Mouse (Mus musculus) embryo, embryonic 11 days (tissue): Measurements from ENCODE around the gene Slc37a1.

Source experiments
- DNase-seq: peaks from one replicate; pipeline ENCODE4 v3.0.0-alpha.2; 2015

Slc37a1 gene

DNA sequence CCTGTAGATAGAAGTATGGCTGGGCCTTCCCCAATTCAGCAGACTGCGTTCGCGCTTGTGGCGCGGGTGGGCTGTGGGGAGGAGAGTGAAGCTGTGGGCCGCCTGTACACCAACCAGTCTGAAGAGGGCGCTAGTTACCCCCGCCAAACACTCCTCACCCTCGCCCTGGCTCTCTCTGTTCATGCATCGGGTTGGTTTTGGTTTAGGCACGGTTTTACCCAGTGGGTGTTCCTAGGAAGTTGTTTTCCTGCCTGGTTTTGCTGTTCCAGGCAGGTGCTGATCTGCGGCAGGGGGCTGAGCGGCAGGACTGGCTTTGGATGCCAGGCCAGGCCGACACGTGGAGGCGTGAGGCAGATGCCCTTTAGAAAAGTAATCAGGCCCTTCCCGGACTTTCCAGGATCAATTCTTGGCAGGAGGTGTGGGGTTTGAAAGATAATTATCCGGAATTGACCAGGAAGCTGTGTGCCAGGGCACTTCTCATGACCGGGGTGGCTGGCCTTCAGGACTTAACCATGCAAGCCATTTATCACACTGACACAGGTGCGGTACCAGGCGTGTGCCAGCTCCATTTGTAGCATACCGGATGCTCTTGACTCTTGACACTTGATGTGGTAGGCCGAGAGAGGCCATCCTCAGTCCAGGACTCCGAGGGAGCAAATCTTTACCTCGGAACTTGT, 8.8 kb downstream of the Slc37a1 start:
- peak; percentile 63 for DNase-seq

DNA sequence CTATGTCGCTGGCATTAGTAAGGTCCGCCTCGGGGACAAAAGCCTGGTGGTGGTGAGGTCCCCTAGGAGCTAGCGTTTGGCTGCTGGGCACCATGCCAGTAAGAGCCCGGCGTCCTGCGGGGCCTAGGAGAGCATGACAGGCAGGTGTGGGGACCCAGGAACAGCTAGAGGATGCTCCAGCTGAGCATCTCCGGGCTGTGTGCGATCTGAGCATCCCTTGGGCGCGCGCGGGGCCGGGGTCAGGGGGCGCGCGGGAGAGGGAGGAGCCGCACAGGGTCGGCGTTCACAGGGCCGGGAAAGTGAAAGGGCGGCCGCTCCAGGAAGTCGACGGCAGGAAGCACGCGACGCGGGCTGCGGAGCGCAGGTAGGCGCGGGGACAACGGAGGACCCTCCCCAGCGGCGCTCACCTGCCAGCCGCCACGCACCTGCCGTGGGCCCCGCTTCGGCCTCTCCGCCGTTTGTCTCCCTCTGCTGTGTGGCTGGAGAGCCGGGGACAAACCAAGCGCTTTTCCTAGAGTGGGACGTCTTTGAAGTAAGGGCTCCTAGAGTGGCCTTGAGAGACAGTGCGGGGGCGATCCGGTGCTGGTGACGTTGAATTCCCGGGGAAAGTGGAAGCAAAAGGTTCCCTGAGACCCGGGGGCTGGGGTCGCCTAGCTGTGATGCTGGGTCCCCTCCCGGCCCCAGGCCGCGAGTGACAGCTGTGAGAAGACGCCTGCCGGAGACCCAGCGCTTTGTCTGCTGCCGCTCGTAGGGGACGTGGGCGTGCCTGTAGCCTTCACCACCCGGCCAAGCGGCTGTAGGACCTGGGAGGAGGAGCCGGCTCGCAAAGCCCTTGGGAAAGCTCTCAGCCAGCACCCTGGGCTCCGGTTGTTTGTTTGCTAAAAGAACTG, 9.5 kb downstream of the Slc37a1 start:
- DNase-seq = peak; percentile 83

DNA sequence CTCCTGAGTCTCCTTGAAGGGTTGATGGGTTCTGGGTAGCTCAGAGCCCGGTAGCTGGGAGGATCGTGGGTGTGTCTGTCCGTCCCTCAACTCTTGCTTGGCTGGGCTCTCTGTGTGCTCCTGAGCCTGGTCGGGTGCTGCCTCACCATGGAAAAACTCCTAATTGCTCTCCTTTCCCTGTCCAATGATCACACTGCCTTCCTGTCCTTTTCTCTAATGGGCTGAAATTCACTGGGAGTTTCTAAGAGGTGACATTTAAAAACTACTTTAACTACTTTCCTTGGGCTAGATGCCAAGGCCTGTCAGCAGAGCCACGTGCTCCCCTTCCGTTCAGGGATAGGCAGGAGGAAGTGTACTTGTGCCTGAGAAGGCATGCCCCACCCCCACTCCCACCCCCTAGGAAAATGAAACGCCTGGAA, 10.9 kb downstream of the Slc37a1 start:
- DNase-seq = no peak

DNA sequence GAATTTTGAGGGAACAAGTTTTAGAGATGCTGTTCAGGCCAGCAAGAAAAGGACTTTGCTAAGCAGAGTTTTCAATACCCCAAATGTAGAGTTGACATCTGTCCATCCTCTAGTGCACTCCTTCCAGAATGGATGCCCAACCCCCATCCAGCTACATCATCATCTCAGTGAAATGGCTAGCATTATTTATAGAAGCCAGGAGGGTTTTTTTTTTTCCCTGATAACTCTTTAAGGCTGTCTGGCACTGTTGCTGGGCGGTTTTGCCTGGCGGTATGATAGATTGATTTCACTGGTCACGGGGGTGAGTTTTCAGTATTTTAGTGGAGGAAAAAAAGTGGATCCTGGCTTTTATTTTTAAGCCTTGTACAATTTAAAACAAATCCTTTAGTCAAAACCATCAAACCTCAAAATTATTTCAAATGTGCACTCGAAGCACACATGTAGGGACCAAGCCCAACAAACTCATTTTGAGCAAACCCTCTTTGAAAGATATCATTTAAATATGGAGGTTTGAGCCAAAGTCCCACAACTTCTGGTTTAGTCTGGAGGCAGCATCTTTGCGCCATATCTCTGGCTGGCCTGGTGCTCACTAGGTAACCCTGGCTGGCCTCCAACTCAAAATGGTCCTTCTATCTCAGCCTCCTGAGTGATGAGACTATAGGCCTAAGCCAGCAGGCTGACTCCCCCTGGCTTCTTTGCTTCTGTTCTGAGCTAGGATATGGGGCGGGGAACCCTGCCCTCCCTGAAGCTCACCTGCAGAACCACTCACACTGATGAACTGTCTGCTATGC, 12.0 kb downstream of the Slc37a1 start:
- DNase-seq = no peak

DNA sequence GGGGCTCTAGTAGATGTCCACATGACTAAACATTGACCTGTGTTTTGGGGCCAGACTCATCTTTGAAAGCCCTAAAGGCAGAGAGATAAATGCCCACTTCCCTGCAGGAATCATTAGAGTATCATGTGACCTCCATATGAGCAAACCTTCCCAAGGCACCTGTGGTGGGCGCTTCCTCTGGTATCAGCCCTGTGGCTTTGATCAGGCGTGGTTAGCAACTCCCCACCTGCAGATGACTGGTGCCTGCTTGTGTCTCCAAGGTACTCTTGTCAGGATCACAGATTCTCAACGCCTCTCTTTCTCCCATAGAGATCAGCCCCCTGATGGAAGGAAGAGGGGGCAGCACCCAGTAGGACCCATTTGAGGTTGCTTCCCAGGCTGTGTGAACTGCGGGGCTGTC, 13.4 kb downstream of the Slc37a1 start:
- no peak for DNase-seq

DNA sequence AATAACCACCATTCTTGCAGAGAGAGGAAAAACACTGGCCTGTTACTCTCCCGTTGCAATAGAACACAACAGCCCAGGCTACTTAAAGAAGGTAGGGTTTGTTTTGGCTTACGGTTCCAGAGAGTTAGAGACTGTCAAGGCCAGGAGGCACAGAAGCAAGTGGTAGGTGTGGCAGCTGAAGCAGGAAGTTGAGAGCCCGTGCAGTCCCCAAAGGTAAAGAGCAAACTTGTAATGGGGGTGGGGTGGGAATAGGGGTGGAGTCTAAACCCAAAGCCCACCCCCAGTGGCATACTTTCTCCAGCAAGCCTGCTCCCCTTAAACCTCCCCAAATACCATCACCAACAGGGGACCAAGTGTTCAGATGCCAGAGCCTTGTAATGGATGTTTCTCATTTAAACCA, 14.1 kb downstream of the Slc37a1 start:
- DNase-seq = no peak

DNA sequence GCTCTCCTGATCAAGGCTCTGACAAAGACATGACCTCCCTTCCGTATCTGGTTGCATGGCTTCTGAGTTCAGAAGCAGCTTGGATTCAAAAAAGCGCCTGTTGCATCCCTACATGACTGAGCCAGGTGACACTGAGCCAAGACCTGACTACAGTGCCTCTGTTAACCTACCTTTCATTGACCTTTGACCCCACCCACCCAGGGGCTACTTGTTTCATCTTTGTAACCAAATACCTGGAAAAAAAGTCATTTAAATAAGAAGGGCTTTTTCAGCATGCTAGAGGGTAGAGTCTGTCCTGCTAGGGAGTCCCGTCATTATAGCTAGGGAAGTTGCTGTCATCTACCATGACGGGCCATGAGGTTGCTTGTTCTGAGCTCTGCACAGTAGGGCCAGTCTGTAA, 16.8 kb downstream of the Slc37a1 start:
- no peak for DNase-seq

DNA sequence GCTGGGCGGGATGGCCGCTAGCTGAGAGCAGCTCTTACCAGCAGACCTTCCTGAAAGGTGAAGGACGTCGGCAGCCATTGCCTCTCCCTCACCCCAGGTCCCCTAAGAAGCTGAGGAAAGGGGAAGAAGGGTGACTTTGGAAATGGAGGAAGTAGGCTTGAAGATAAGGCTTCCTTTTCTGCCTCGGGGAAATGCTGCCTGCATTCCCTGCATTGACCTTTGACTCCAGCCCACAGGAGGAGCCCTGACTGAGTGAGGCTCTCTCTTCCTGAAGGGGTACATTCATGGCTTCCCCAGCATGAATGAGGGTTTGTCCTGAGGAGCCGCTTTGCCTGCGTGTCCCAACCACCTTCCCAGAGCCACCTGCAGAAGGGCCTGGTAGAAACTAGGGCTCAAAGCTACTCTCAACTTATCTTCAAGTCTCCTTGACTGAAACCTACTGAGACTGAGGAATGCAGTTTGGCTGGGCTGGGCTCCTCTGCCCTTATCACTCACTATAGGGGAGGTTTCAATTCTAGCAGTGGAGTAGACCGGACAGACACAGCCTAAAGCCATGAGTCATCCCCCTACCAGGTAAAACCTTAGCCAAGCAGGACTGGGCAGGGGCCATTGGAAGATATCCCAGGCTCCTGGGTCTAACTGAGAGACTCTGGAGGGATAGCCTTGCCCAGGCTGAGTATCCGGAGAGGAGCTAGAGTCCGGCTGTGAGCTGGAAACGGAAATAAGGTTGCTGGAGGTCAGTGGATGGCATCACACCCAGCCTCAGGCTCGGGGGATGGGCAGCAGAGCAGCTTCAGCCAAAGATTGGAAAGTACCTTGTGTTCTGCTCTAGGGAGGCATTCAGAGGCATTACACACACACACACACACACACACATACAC, 18.5 kb downstream of the Slc37a1 start:
- no peak for DNase-seq

DNA sequence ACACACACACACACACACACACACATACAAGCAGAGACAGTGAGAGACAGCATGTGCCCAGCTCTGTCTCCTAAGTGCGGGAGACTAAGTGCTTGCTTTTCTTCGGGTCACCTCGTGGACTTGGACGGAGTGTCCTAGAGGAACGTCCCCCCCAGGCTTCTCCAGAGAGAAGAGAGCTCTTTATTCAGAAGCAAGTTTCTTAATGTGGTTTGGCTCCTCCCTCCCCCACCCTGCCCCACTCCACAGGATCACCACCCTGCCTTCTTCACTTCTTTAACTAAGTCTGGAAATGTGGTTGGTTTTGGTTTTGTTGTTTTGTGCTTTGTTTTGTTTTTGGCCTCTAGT, 19.2 kb downstream of the Slc37a1 start:
- DNase-seq = no peak

DNA sequence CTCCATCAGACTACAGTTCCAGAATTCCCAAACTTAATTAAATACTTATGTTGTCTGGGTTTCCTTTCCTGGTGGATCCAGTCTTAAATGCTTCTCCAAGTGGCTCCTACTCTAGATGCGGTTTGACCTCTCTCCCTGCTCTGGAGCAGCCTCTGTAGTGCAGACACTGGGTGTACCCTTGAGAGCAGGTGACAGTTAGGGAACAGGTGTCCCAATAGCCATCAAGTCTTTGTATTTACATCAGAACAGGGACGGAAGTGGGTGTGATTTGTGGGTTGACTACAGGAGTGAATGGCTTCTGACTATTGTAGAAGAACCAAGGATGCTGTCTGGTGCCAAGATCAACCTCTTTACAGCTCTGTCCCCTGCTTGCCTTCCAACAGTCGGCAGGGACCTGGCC, 21.2 kb downstream of the Slc37a1 start:
- no peak for DNase-seq

DNA sequence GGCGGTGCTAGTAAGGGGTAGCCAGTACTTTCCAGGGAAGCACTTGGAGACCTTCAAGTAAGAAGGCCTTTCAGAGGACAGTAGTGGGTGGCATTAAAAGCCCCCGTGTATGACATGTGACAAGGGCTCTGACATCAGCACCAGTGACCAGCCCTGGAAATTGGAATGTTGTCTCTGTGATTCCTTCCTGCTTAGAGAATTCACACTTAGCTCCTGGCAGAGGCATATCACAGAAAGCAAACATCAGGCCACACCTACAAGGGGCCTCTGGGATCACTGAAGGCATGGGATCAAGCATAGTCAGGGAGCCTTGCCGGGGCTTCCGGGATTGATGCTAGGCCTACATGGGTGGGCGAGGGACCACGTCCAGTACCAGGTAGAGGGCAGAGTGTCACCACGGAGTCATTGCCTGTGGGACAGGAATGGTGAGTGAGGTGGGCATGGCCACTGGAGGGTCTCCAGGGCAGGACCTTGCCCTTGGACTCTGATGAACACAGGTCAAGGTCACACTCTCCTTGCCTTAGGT, 21.8 kb downstream of the Slc37a1 start:
- no peak for DNase-seq

DNA sequence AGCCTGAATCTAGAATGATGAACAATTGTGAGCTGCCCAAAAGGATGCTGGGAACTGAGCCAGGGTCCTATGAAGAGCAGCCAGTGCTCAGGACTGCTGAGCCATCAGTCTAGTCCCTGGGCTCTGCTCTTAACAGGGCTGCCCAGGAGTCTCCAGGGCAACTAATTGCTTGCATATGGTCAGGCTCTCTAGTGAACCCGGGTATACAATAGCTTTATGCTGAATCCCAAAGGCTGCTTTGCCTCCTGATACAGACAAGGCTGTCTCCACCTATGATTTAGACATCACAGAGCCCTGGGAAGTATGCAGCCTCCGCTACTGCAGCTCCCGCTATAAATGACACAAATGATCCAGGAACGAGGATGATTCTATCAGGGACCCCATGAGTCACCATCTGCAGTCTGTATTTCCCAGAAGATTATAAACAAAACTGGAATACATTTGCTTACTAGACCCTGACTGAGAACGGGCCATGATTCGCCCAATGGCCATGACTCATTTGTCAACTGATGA, 22.7 kb downstream of the Slc37a1 start:
- peak; percentile 81 for DNase-seq

DNA sequence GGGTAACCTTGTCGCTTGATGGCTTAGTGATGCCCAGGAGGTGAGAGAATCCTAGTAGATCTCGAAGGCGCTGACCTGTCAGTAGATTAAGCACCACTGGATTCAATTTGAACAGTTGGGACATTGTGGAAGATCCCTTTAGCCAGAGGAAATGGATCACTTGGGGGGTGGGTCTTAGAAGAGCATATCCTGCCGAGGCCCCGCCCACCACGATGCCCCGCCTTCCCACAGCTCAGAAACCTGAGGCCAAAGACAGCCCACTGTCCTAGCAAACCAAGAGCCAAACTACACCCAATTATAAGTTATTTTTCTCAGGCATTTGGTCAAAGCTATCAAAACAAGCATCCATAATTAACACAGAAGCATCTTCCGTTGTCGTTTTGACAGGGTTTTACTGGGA, 24.5 kb downstream of the Slc37a1 start:
- no peak for DNase-seq

DNA sequence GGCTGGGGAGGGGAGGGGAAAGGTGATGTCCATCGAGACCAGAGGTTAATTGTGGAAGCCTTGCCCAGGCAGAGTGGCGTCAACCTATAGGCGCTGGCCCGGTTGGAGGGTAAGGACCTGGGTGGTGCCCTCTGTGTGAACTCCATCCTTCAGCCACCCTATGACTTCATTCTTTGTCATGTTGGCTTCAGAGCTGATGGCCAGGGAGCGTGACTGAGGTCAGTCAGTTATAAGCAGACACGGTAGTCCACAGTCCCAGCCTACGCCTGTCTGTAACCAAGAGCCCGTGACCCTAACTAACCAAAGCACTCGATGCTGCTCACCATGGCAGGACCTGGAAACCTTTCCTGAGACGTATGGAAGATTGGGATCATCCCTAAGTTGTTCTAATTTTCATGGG, 26.1 kb downstream of the Slc37a1 start:
- no peak for DNase-seq

DNA sequence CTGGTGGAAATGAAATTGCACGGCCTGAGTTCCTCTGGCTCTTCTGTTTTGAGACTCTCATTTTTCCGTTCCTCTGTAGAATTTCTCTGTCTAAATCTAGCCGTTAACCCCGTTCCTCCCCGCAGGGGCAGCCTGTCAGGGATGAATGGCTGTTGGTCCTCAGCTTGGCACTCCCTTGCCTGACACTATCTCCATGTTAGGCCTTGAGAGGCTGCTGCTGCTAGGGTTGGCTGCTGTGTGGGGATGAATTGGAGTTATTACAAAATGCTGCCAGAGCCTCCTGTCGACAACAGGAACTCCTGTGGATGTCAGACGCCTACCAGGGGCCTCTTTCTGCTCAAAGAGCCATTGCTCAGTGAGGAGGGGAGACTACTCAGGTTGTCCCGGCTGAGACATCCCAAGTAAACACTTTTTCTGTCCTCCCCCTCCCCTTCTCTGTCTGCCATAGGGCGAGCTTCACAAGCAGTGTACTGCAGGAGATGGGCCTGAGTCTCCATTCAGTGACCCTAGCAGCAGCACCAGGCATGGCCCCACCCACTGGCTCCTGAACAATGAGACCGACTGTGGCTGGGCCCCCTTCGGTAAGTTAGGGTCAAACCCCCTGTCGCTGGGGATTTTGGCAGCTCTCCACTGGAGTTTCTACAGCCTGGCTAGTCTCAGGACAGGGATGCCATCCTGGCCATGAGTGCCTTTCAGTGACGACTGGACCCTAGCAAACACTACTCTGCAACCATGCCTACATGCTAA, 28.6 kb downstream of the Slc37a1 start:
- DNase-seq = peak; percentile 32

DNA sequence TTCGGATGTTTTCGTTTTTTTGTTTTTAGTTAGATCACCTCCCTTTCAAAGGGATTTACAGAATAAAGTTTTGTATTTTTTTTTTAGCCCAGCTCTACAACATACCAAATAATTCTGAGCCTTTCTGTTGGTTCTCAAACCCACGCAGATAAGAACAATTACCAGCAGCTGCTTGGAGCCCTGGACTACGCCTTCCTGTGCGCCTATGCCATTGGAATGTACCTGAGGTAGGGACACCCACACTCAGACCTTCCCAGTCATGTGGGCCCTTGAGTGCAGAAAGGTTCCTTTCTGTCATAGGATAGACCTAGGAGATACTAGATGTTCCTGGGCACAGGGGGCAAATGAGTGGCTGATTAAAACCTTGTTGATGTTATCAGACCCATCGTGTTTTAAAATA, 29.4 kb downstream of the Slc37a1 start:
- no peak for DNase-seq

DNA sequence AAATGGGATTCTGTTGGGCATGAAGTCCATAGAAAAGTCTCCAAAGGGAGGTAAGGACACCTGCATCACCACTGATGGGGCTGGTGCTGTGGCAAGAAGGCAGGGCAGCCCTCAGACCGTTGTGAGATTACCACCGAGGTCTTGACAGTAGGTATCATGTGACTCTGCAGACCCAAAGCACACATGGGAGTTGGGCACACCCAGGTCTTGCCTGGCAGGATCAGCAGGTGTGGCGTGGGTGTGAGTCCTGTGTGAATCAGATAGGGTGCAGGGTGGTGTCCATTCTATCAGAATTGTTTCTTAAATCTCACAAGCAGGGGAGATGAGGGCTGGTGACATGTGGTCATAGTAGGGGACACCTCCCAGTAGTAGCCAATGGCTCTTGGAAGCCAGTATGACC, 30.4 kb downstream of the Slc37a1 start:
- no peak for DNase-seq

DNA sequence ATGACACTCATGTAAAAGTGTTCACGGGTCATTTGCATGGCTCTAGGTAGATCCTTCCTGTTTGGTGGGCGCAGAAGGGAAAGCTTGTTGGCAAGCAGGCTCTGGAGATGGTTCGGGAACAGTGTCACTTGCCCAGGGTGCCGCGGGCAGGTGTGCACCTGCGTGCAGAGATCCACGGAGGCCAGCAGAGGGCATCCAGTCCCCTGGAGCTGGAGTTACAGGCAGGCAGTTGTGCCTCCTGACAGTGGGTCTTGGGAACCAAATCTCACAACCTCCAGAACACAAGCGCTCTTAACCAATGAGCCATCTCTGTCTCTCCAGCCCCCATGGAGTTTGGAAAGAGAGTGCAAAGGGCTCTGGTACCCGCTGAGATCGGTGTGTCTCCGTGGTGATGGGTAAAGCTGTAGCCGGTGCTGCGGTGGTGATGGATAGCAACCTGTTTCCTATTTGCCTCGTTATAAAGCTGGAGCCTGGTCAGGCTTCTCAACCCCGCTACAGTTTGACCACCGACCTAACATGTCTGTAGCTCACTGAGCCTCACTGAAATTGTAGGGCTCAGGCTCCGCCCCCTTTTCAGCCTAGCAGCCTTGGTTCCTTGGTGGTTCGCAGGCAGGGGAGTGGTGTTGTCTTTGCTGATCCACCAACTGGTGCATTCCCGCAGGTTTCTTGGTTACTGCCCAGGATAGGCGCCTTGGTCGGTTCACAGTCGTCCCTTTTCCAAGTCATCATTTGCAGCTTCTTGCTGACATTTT, 31.1 kb downstream of the Slc37a1 start:
- DNase-seq = peak; percentile 19

DNA sequence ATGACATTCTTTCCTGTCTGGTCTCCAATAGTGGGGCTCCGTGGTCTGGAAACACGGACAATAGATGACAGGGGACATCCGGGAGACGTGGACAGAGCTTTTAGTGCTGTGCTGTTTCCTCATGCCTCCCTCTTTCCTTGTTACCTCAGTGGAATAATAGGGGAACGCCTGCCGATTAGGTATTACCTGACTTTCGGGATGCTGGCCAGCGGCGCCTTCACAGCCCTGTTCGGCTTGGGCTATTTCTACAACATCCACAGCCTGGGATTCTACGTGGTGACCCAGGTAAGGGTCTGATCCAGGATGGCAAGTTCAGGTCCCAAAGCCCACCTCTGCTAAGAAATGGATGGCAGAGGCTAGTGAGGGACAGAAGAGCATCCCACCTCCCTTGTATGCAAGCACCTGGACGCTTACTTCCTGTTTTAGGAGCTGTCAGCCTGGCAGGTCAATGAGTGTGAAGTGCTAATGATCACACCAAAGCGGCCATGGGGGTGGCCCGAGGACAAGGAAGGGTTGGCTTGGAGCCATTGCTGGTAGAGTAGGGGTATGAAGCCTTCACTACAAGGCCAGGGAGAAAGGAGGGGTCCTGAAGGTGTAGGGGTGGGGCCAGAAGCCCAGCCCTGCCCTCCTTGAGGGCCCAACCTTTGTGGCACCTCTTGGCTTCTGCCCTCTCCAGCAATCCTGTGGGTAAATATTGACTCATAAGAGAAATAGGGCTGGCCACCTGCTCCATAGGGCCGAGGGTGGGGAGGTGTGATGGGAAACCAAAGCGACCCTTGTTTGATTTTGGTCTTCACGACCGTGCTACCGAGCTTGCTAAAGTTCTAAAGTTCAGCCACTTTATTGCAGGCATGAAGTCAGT, 32.5 kb downstream of the Slc37a1 start:
- no peak for DNase-seq

DNA sequence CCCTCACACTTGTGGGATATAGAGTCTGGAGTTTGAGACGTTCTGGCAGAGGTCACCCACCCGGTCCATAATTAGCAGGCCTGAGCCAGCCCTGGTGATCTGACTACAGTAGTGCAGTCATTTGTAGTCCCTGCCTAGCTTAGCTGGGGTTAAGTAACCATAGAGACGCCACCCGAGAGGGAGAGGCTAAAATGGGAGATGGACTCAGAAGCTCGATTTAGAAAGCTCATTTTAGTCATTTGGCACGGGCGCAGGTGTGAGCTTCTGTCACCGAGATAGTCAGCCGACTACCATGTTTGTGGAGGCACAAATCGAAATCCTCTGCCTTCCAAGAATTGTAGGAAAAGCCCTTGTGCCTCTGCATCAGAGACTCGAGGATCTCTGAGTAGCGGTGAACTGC, 34.8 kb downstream of the Slc37a1 start:
- no peak for DNase-seq
